Mouse (Mus musculus) hindbrain, embryonic 12.5 days (tissue): ENCODE measurements around the gene Gm14214. TPM values are rescaled to one million over a fixed set of nuclear protein-coding genes. Genes with fewer than 3 reads are reported as not detected.

Experiments
- ATAC-seq: fragments of 200-750 bp; cut with Nextera tagmentation; 2 replicates; pipeline ENCODE4 v1.8.0; 2017; ENCODE audit warnings: moderate TSS enrichment; ENCODE audit not compliant: low FRiP score
- H3K27ac ChIP-seq: fragments of 300-500 bp; sonication (generic); 2 replicates; pipeline ENCODE4 v1.5.1; 2016; ENCODE audit warnings: mild to moderate bottlenecking
- H3K27me3 ChIP-seq: fragments of 300-500 bp; sonication (generic); 2 replicates; pipeline ENCODE4 v1.6.1; 2016; ENCODE audit warnings: mild to moderate bottlenecking
- H3K36me3 ChIP-seq: fragments of 300-500 bp; sonication (generic); 2 replicates; pipeline ENCODE4 v1.6.1; 2016; ENCODE audit warnings: mild to moderate bottlenecking
- H3K4me1 ChIP-seq: fragments of 300-500 bp; sonication (generic); 2 replicates; pipeline ENCODE4 v1.6.1; 2016
- H3K4me2 ChIP-seq: fragments of 300-500 bp; sonication (generic); replicated peaks from 2 replicates; pipeline ENCODE4 v1.6.1; 2016; ENCODE audit warnings: mild to moderate bottlenecking
- H3K4me3 ChIP-seq: fragments of 300-500 bp; sonication (generic); 2 replicates; pipeline ENCODE4 v1.5.1; 2016; ENCODE audit warnings: mild to moderate bottlenecking
- H3K9ac ChIP-seq: fragments of 300-500 bp; sonication (generic); 2 replicates; pipeline ENCODE4 v1.6.1; 2016; ENCODE audit warnings: mild to moderate bottlenecking, moderate library complexity
- H3K9me3 ChIP-seq: fragments of 300-500 bp; sonication (generic); replicated peaks from 2 replicates; pipeline ENCODE4 v1.6.1; 2016; ENCODE audit warnings: mild to moderate bottlenecking
- WGBS: fragments of 180-500 bp; shearing (Covaris S2); methylation state at CpG from one replicate; pipeline ENCODE4 v1.1.7; 2016; 5-methylcytosine and 5-hydroxymethylcytosine counted together
- polyA plus RNA-seq: library from polyadenylated mRNA; unstranded; fragments of >200 nt; fragmentation: Nextera tagmentation; extraction: Ambion mirVana; gene quantifications from 2 replicates; pipeline ENCODE4 v1.2.1, GENCODE M21; 2016

The Gm14214 gene
- polyA plus RNA-seq, 1 experiment from 2014 or later, result not detected

- peaks cover 39% of the 10 kb centered on the region for H3K4me1 ChIP-seq
- peak overlapping the region; percentile 95 for H3K27ac ChIP-seq
- 7% methylated on average over 14 of the region's 14 CpGs for WGBS
Measured at GRCm38 (mm10) chr2:154789977-154790655, 20.3 kb upstream of the Gm14214 start.

GRCm38 (mm10) chr2:154789381-154789780, 19.6 kb upstream of the Gm14214 start:
- Histone ChIP-seq H3K4me2 (peak overlapping the region; percentile 82; the same call in 1 of the 2 replicates), H3K4me1 (peaks cover 43% of the 10 kb centered on the region), H3K9me3 (no peaks in the 10 kb centered on the region), H3K27ac (no peak overlapping the region), H3K9ac (no peak overlapping the region), H3K27me3 (no peaks in the 10 kb centered on the region), H3K4me3 (no peak overlapping the region), H3K36me3 (no peaks in the 10 kb centered on the region)
- whole genome bisulfite sequencing, result 75% methylated on average over 6 of the region's 6 CpGs
- ATAC-seq, result no peak

More at GRCm38 (mm10) chr2:154789977-154790655, 20.3 kb upstream of the Gm14214 start:
- ATAC-seq, result no peak
- H3K9ac ChIP-seq, result peak overlapping the region; percentile 62
- H3K27me3 ChIP-seq, result no peaks in the 10 kb centered on the region
- no peaks in the 10 kb centered on the region for H3K9me3 ChIP-seq
- H3K4me3 ChIP-seq, result peak overlapping the region; percentile 94
- peak overlapping the region; percentile 82 for H3K4me2 ChIP-seq
- H3K36me3 ChIP-seq, result no peaks in the 10 kb centered on the region

GRCm38 (mm10) chr2:154786776-154787175, 16.9 kb upstream of the Gm14214 start:
- Histone ChIP-seq H3K9me3 (no peaks in the 10 kb centered on the region), H3K9ac (no peak overlapping the region), H3K4me2 (no peak overlapping the region), H3K27me3 (no peaks in the 10 kb centered on the region), H3K27ac (no peak overlapping the region), H3K4me1 (peaks cover 34% of the 10 kb centered on the region), H3K4me3 (no peak overlapping the region), H3K36me3 (no peaks in the 10 kb centered on the region)
- ATAC-seq, result no peak
- 86% methylated on average over 11 of the region's 11 CpGs for whole genome bisulfite sequencing

GRCm38 (mm10) chr2:154786187-154786586, 16.4 kb upstream of the Gm14214 start:
- WGBS, result 53% methylated on average over 3 of the region's 3 CpGs
- ATAC-seq, result no peak
- Histone ChIP-seq H3K9ac (no peak overlapping the region), H3K9me3 (no peaks in the 10 kb centered on the region), H3K4me3 (no peak overlapping the region), H3K4me1 (peaks cover 34% of the 10 kb centered on the region), H3K36me3 (no peaks in the 10 kb centered on the region), H3K4me2 (no peak overlapping the region), H3K27ac (no peak overlapping the region), H3K27me3 (no peaks in the 10 kb centered on the region)

GRCm38 (mm10) chr2:154785284-154785683, 15.5 kb upstream of the Gm14214 start:
- no peak overlapping the region for H3K27ac ChIP-seq
- H3K9me3 ChIP-seq, result no peaks in the 10 kb centered on the region
- no peak for ATAC-seq
- WGBS, result 71% methylated on average over 3 of the region's 3 CpGs
- no peak overlapping the region for H3K9ac ChIP-seq
- H3K27me3 ChIP-seq, result no peaks in the 10 kb centered on the region
- no peak overlapping the region for H3K4me2 ChIP-seq
- no peak overlapping the region for H3K4me3 ChIP-seq
- peaks cover 34% of the 10 kb centered on the region for H3K4me1 ChIP-seq
- H3K36me3 ChIP-seq, result no peaks in the 10 kb centered on the region

- Histone ChIP-seq H3K27me3 (no peaks in the 10 kb centered on the region), H3K9me3 (no peaks in the 10 kb centered on the region), H3K4me2 (no peak overlapping the region), H3K36me3 (no peaks in the 10 kb centered on the region), H3K27ac (no peak overlapping the region), H3K4me3 (no peak overlapping the region), H3K4me1 (peaks cover 29% of the 10 kb centered on the region), H3K9ac (no peak overlapping the region)
- WGBS, result 64% methylated on average over 17 of the region's 17 CpGs
- ATAC-seq, result no peak
Measured at GRCm38 (mm10) chr2:154782856-154783650, 13.2 kb upstream of the Gm14214 start.

- WGBS, result 72% methylated on average over 4 of the region's 4 CpGs
- H3K27ac ChIP-seq, result no peak overlapping the region
Measured at GRCm38 (mm10) chr2:154782361-154782760, 12.5 kb upstream of the Gm14214 start.

GRCm38 (mm10) chr2:154779648-154780047, 9.8 kb upstream of the Gm14214 start:
- H3K4me1 ChIP-seq, result peaks cover 16% of the 10 kb centered on the region
- 82% methylated on average over 3 of the region's 3 CpGs for WGBS
- no peak overlapping the region for H3K4me3 ChIP-seq
- H3K4me2 ChIP-seq, result no peak overlapping the region
- H3K36me3 ChIP-seq, result no peaks in the 10 kb centered on the region
- H3K9me3 ChIP-seq, result no peaks in the 10 kb centered on the region
- H3K27me3 ChIP-seq, result no peaks in the 10 kb centered on the region
- no peak overlapping the region for H3K9ac ChIP-seq
- no peak overlapping the region for H3K27ac ChIP-seq
- no peak for ATAC-seq

More at GRCm38 (mm10) chr2:154782361-154782760, 12.5 kb upstream of the Gm14214 start:
- Histone ChIP-seq H3K4me1 (peaks cover 29% of the 10 kb centered on the region), H3K27me3 (no peaks in the 10 kb centered on the region), H3K4me2 (no peak overlapping the region), H3K4me3 (no peak overlapping the region), H3K36me3 (no peaks in the 10 kb centered on the region), H3K9ac (no peak overlapping the region), H3K9me3 (no peaks in the 10 kb centered on the region)
- ATAC-seq, result no peak

GRCm38 (mm10) chr2:154776496-154776895, 6.7 kb upstream of the Gm14214 start:
- no peak overlapping the region for H3K4me2 ChIP-seq
- H3K27ac ChIP-seq, result no peak overlapping the region
- H3K9me3 ChIP-seq, result no peaks in the 10 kb centered on the region
- no peak overlapping the region for H3K9ac ChIP-seq
- no peak for ATAC-seq
- no peaks in the 10 kb centered on the region for H3K4me1 ChIP-seq
- WGBS, result 79% methylated on average over 7 of the region's 7 CpGs
- no peaks in the 10 kb centered on the region for H3K27me3 ChIP-seq
- no peaks in the 10 kb centered on the region for H3K36me3 ChIP-seq
- no peak overlapping the region for H3K4me3 ChIP-seq

- Histone ChIP-seq H3K36me3 (no peaks in the 10 kb centered on the region), H3K27me3 (no peaks in the 10 kb centered on the region), H3K9ac (no peak overlapping the region), H3K27ac (no peak overlapping the region), H3K4me1 (no peaks in the 10 kb centered on the region), H3K9me3 (no peaks in the 10 kb centered on the region), H3K4me2 (no peak overlapping the region), H3K4me3 (no peak overlapping the region)
- no peak for ATAC-seq
- WGBS, result 83% methylated on average over 1 of the region's 1 CpGs
Measured at GRCm38 (mm10) chr2:154774032-154774431, 4.2 kb upstream of the Gm14214 start.

- H3K9ac ChIP-seq, result no peak overlapping the region
- no peaks in the 10 kb centered on the region for H3K27me3 ChIP-seq
- 0 out of 2 replicates have a peak, but pooled peaks cover 2% of the 10 kb centered on the region for H3K4me1 ChIP-seq
- H3K36me3 ChIP-seq, result no peaks in the 10 kb centered on the region
- ATAC-seq, result no peak
- no peaks in the 10 kb centered on the region for H3K9me3 ChIP-seq
- WGBS, result 83% methylated on average over 8 of the region's 8 CpGs
- no peak overlapping the region for H3K4me3 ChIP-seq
- H3K27ac ChIP-seq, result no peak overlapping the region
- H3K4me2 ChIP-seq, result no peak overlapping the region
Measured at GRCm38 (mm10) chr2:154771604-154772003, 1.8 kb upstream of the Gm14214 start.

GRCm38 (mm10) chr2:154767051-154767450, 2.8 kb downstream of the Gm14214 start:
- Histone ChIP-seq H3K4me1 (0 out of 2 replicates have a peak, but pooled peaks cover 2% of the 10 kb centered on the region), H3K9me3 (no peaks in the 10 kb centered on the region), H3K4me2 (no peak overlapping the region), H3K27ac (no peak overlapping the region), H3K27me3 (no peaks in the 10 kb centered on the region), H3K9ac (no peak overlapping the region), H3K36me3 (no peaks in the 10 kb centered on the region), H3K4me3 (no peak overlapping the region)
- ATAC-seq, result no peak
- 92% methylated on average over 6 of the region's 6 CpGs for WGBS
